Mouse (Mus musculus) kidney, embryonic 15.5 days (tissue): ENCODE measurements around the gene Slmap. TPM values are rescaled to one million over a fixed set of nuclear protein-coding genes. Genes with fewer than 3 reads are reported as not detected.

Experiments
- ATAC-seq: fragments of 200-750 bp; cut with Nextera tagmentation; replicated peaks from 2 replicates; pipeline ENCODE4 v1.8.0; 2017; ENCODE audit warnings: moderate TSS enrichment; ENCODE audit not compliant: low FRiP score
- H3K27ac ChIP-seq: fragments of 300-500 bp; sonication (generic); 2 replicates; pipeline ENCODE4 v1.5.1; 2015; ENCODE audit warnings: mild to moderate bottlenecking, inconsistent platforms
- H3K27me3 ChIP-seq: fragments of 300-500 bp; sonication (generic); 2 replicates; pipeline ENCODE4 v1.6.1; 2015; ENCODE audit warnings: inconsistent platforms
- H3K36me3 ChIP-seq: fragments of 300-500 bp; sonication (generic); 2 replicates; pipeline ENCODE4 v1.6.1; 2015; ENCODE audit warnings: inconsistent platforms
- H3K4me1 ChIP-seq: fragments of 300-500 bp; sonication (generic); 2 replicates; pipeline ENCODE4 v1.6.1; 2015; ENCODE audit warnings: inconsistent platforms
- H3K4me2 ChIP-seq: fragments of 300-500 bp; sonication (generic); 2 replicates; pipeline ENCODE4 v1.6.1; 2015; ENCODE audit warnings: moderate library complexity, mild to moderate bottlenecking, inconsistent platforms
- H3K4me3 ChIP-seq: fragments of 300-500 bp; sonication (generic); replicated peaks from 2 replicates; pipeline ENCODE4 v1.5.1; 2015; ENCODE audit warnings: mild to moderate bottlenecking, inconsistent platforms
- H3K9ac ChIP-seq: fragments of 300-500 bp; sonication (generic); 2 replicates; pipeline ENCODE4 v1.6.1; 2015; ENCODE audit warnings: mild to moderate bottlenecking, inconsistent platforms
- H3K9me3 ChIP-seq: fragments of 300-500 bp; sonication (generic); replicated peaks from 2 replicates; pipeline ENCODE4 v1.6.1; 2016; ENCODE audit warnings: inconsistent platforms
- WGBS: fragments of 180-500 bp; shearing (Covaris S2); methylation state at CpG from one replicate; pipeline ENCODE4 v1.1.7; 2015; ENCODE audit warnings: mixed read lengths; 5-methylcytosine and 5-hydroxymethylcytosine counted together
- polyA plus RNA-seq: library from polyadenylated mRNA; unstranded; fragments of >200 nt; fragmentation: Nextera tagmentation; extraction: Ambion mirVana; gene quantifications from 2 replicates; pipeline ENCODE4 v1.2.1, GENCODE M21; 2015

Gene Slmap
- polyA plus RNA-seq, 1 experiment from 2014 or later = 19.5 TPM

GRCm38 (mm10) chr14:26450036-26450800 lies 84.5 kb downstream of the Slmap start:
- Histone ChIP-seq H3K27me3 (no peaks in the 10 kb centered on the region), H3K27ac (no peak overlapping the region), H3K36me3 (peaks cover 9% of the 10 kb centered on the region; the same call in 1 of the 2 replicates), H3K4me2 (no peak overlapping the region), H3K4me3 (no peak overlapping the region), H3K9me3 (no peaks in the 10 kb centered on the region), H3K4me1 (no peaks in the 10 kb centered on the region), H3K9ac (no peak overlapping the region)
- 47% methylated on average over 16 of the region's 16 CpGs for WGBS
- ATAC-seq = 0 out of 2 replicates have a peak, but pooled peaks have one; percentile 22

- Histone ChIP-seq H3K4me3 (no peak overlapping the region), H3K4me2 (no peak overlapping the region), H3K9me3 (no peaks in the 10 kb centered on the region), H3K36me3 (peaks cover 9% of the 10 kb centered on the region; the same call in 1 of the 2 replicates), H3K9ac (no peak overlapping the region), H3K4me1 (no peaks in the 10 kb centered on the region), H3K27me3 (no peaks in the 10 kb centered on the region), H3K27ac (no peak overlapping the region)
- ATAC-seq = no peak
- WGBS = 78% methylated on average over 4 of the region's 4 CpGs
Observed at GRCm38 (mm10) chr14:26448581-26448980, 86.2 kb downstream of the Slmap start.

- H3K4me2 ChIP-seq = no peak overlapping the region
- H3K36me3 ChIP-seq = peaks cover 4% of the 10 kb centered on the region; the same call in 1 of the 2 replicates
- no peak overlapping the region for H3K9ac ChIP-seq
- no peaks in the 10 kb centered on the region for H3K9me3 ChIP-seq
- no peak overlapping the region for H3K27ac ChIP-seq
- no peak overlapping the region for H3K4me3 ChIP-seq
- no peaks in the 10 kb centered on the region for H3K27me3 ChIP-seq
- 86% methylated on average over 2 of the region's 2 CpGs for WGBS
- ATAC-seq = no peak
- H3K4me1 ChIP-seq = no peaks in the 10 kb centered on the region
Observed at GRCm38 (mm10) chr14:26447223-26447622, 87.5 kb downstream of the Slmap start.

DNA sequence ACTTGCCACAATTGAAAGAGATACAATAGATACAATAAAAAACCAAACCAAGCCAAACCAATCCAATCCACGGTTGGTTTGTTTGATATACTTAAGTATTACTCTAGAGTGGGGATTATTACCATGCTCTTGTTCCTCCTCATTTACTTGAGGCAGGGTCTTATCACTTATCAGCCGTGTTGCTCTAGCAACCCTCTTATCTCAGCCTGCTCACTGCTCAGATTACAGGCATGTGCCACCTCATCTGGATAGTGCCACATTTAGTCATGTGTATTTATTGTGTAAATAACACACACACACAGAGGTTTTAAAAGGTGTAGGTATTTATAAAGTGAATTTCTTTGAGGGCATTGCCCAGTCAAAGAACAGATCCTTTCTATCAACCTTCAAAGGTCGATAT lies 88.2 kb downstream of the Slmap start:
- Histone ChIP-seq H3K36me3 (peaks cover 4% of the 10 kb centered on the region; the same call in 1 of the 2 replicates), H3K27me3 (no peaks in the 10 kb centered on the region), H3K4me1 (no peaks in the 10 kb centered on the region), H3K4me3 (no peak overlapping the region), H3K9ac (no peak overlapping the region), H3K4me2 (no peak overlapping the region), H3K27ac (no peak overlapping the region), H3K9me3 (no peaks in the 10 kb centered on the region)
- ATAC-seq = no peak
- whole genome bisulfite sequencing = 80% methylated on average over 3 of the region's 3 CpGs

GRCm38 (mm10) chr14:26442534-26442933 lies 92.2 kb downstream of the Slmap start:
- Histone ChIP-seq H3K9me3 (no peaks in the 10 kb centered on the region), H3K4me1 (no peaks in the 10 kb centered on the region), H3K9ac (no peak overlapping the region), H3K4me3 (no peak overlapping the region), H3K36me3 (peaks cover 16% of the 10 kb centered on the region; the same call in 1 of the 2 replicates), H3K4me2 (no peak overlapping the region), H3K27me3 (no peaks in the 10 kb centered on the region), H3K27ac (peak overlapping the region; percentile 20; the same call in 1 of the 2 replicates)
- WGBS = 82% methylated on average over 6 of the region's 6 CpGs
- no peak for ATAC-seq

DNA sequence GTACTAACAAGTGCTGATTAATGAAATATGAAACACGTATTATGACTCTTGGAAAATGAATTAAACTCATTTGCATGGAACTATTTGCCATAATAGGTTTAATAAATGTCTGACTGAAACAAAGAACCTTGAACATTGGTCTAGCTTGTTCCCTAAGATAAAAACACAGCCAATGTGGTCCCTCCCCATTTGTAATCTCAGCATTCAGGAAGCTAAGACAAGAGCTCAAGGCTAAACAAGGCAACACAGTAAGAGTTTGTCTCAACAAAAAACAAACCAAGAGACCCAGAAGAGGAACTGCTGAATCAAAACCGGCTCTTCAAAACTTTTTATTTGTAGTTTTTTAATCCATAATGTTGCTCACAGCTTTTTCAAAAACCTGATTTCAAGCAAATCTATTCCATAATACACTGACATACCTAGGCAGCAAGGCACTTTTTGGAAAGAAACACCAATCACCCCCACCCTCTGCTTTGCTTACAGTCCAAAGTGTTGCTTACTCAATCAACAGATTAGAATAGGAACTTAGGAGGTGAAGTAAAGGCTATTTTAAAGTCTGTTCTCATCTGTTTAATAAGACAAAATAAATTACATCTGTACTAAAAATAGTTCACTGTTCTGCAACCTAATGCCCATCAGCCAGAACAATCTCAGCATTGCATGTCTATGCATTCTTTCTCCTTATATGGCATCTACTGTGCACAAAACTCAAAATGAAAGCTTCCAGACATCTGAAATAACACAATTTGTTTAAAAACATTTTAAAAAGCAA lies 93.5 kb downstream of the Slmap start:
- H3K4me2 ChIP-seq = no peak overlapping the region
- no peaks in the 10 kb centered on the region for H3K4me1 ChIP-seq
- H3K27ac ChIP-seq = peak overlapping the region; percentile 62; the same call in 1 of the 2 replicates
- no peaks in the 10 kb centered on the region for H3K27me3 ChIP-seq
- H3K9me3 ChIP-seq = no peaks in the 10 kb centered on the region
- 86% methylated on average over 2 of the region's 2 CpGs for WGBS
- no peak for ATAC-seq
- H3K4me3 ChIP-seq = no peak overlapping the region
- H3K9ac ChIP-seq = no peak overlapping the region
- peaks cover 21% of the 10 kb centered on the region for H3K36me3 ChIP-seq

DNA sequence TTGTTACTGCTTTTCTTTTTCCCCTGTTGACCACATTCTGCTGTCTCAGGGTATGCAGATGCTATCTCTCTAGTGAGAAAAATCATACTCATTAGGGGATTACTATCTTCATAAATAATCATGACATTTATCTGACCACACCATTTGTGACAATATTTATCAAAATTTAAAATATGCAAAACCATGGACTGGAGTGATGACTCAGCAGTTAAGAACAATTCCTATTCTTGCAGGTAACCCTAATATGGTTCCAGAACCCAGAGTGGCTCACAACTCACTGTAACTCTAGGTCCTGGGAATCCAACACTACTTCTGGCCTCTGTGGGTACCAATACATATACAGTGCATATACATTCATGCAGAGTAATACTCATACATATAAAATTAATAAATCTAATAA lies 94.7 kb downstream of the Slmap start:
- no peaks in the 10 kb centered on the region for H3K4me1 ChIP-seq
- H3K9ac ChIP-seq = no peak overlapping the region
- H3K4me2 ChIP-seq = no peak overlapping the region
- H3K27me3 ChIP-seq = no peaks in the 10 kb centered on the region
- H3K36me3 ChIP-seq = peaks cover 31% of the 10 kb centered on the region
- ATAC-seq = no peak
- no peaks in the 10 kb centered on the region for H3K9me3 ChIP-seq
- no peak overlapping the region for H3K4me3 ChIP-seq
- no peak overlapping the region for H3K27ac ChIP-seq

GRCm38 (mm10) chr14:26437771-26438170 lies 97.0 kb downstream of the Slmap start:
- no peaks in the 10 kb centered on the region for H3K4me1 ChIP-seq
- H3K27ac ChIP-seq = no peak overlapping the region
- peaks cover 36% of the 10 kb centered on the region for H3K36me3 ChIP-seq
- H3K4me2 ChIP-seq = no peak overlapping the region
- H3K27me3 ChIP-seq = no peaks in the 10 kb centered on the region
- WGBS = 83% methylated on average over 2 of the region's 2 CpGs
- H3K9ac ChIP-seq = no peak overlapping the region
- ATAC-seq = no peak
- H3K9me3 ChIP-seq = no peaks in the 10 kb centered on the region
- H3K4me3 ChIP-seq = no peak overlapping the region

- no peak overlapping the region for H3K27ac ChIP-seq
- no peak overlapping the region for H3K4me2 ChIP-seq
- no peaks in the 10 kb centered on the region for H3K9me3 ChIP-seq
- no peak for ATAC-seq
- H3K9ac ChIP-seq = no peak overlapping the region
- H3K4me1 ChIP-seq = no peaks in the 10 kb centered on the region
- no peak overlapping the region for H3K4me3 ChIP-seq
- no peaks in the 10 kb centered on the region for H3K27me3 ChIP-seq
- H3K36me3 ChIP-seq = peaks cover 36% of the 10 kb centered on the region
Observed at GRCm38 (mm10) chr14:26436304-26436703, 98.4 kb downstream of the Slmap start.

DNA sequence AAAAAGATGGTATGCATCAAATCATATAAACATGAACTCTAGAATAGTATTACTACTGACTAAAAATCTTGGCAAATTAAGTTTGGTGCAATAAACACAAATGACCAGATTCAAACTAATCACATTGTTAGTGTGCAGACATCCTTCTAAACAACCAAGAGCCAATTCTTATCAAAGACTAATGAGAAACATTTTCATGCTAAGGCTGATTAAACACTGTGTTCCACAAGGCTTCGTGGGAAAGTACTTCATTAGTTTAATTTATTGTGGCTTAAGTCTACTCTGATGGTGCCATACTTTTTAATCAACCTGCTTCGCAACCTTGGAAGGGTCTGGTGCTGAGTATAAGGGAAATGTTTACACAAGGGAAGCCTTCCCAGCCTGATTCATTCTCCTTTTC lies 102.4 kb downstream of the Slmap start:
- Histone ChIP-seq H3K27me3 (no peaks in the 10 kb centered on the region), H3K9ac (no peak overlapping the region), H3K36me3 (peaks cover 30% of the 10 kb centered on the region), H3K9me3 (no peaks in the 10 kb centered on the region), H3K27ac (no peak overlapping the region), H3K4me3 (no peak overlapping the region), H3K4me1 (no peaks in the 10 kb centered on the region), H3K4me2 (no peak overlapping the region)
- ATAC-seq = no peak
- WGBS = 63% methylated on average over 2 of the region's 2 CpGs

GRCm38 (mm10) chr14:26431919-26432318 lies 102.8 kb downstream of the Slmap start:
- Histone ChIP-seq H3K36me3 (peaks cover 30% of the 10 kb centered on the region), H3K4me2 (no peak overlapping the region), H3K4me1 (no peaks in the 10 kb centered on the region), H3K27ac (no peak overlapping the region), H3K9me3 (no peaks in the 10 kb centered on the region), H3K27me3 (no peaks in the 10 kb centered on the region), H3K9ac (no peak overlapping the region), H3K4me3 (no peak overlapping the region)
- 91% methylated on average over 2 of the region's 2 CpGs for WGBS
- ATAC-seq = no peak

GRCm38 (mm10) chr14:26420231-26420630 lies 114.5 kb downstream of the Slmap start:
- Histone ChIP-seq H3K27ac (no peak overlapping the region), H3K4me1 (no peaks in the 10 kb centered on the region), H3K4me3 (no peak overlapping the region), H3K9me3 (no peaks in the 10 kb centered on the region), H3K36me3 (peaks cover 65% of the 10 kb centered on the region), H3K4me2 (no peak overlapping the region), H3K27me3 (no peaks in the 10 kb centered on the region), H3K9ac (no peak overlapping the region)
- no peak for ATAC-seq
- WGBS = 77% methylated on average over 2 of the region's 2 CpGs
